Mouse (Mus musculus) forebrain, embryonic 13.5 days (tissue): ENCODE measurements around the gene Smc1b. TPM values are rescaled to one million over a fixed set of nuclear protein-coding genes. Genes with fewer than 3 reads are reported as not detected.

ENCODE experiments used
- ATAC-seq: fragments of 200-750 bp; cut with Nextera tagmentation; 2 replicates; pipeline ENCODE4 v1.8.0; 2017
- H3K27ac ChIP-seq: fragments of 300-500 bp; sonication (generic); 2 replicates; pipeline ENCODE4 v1.5.1; 2015; ENCODE audit warnings: inconsistent platforms, mild to moderate bottlenecking, moderate library complexity
- H3K27me3 ChIP-seq: fragments of 300-500 bp; sonication (generic); 2 replicates; pipeline ENCODE4 v1.6.1; 2015; ENCODE audit warnings: mild to moderate bottlenecking, inconsistent platforms
- H3K36me3 ChIP-seq: fragments of 300-500 bp; sonication (generic); 2 replicates; pipeline ENCODE4 v1.6.1; 2015; ENCODE audit warnings: mild to moderate bottlenecking, inconsistent platforms; ENCODE audit not compliant: poor library complexity, severe bottlenecking
- H3K4me1 ChIP-seq: fragments of 300-500 bp; sonication (generic); 2 replicates; pipeline ENCODE4 v1.6.1; 2015; ENCODE audit warnings: inconsistent platforms
- H3K4me2 ChIP-seq: fragments of 300-500 bp; sonication (generic); 2 replicates; pipeline ENCODE4 v1.6.1; 2015; ENCODE audit warnings: inconsistent platforms, mild to moderate bottlenecking, moderate library complexity
- H3K4me3 ChIP-seq: fragments of 300-500 bp; sonication (generic); 2 replicates; pipeline ENCODE4 v1.5.1; 2015; ENCODE audit warnings: mild to moderate bottlenecking, inconsistent platforms
- H3K9ac ChIP-seq: fragments of 300-500 bp; sonication (generic); 2 replicates; pipeline ENCODE4 v1.6.1; 2015; ENCODE audit warnings: mild to moderate bottlenecking, inconsistent platforms
- H3K9me3 ChIP-seq: fragments of 300-500 bp; sonication (generic); replicated peaks from 2 replicates; pipeline ENCODE4 v1.6.1; 2016; ENCODE audit warnings: inconsistent platforms
- WGBS: fragments of 180-500 bp; shearing (Covaris S2); methylation state at CpG from one replicate; pipeline ENCODE4 v1.1.7; 2015; 5-methylcytosine and 5-hydroxymethylcytosine counted together
- polyA plus RNA-seq: library from polyadenylated mRNA; unstranded; fragments of >200 nt; fragmentation: Nextera tagmentation; extraction: Ambion mirVana; gene quantifications from 2 replicates; pipeline ENCODE4 v1.2.1, GENCODE M21; 2015

Smc1b gene
- 0.13 and 0.21 TPM in 2 replicates for polyA plus RNA-seq

DNA sequence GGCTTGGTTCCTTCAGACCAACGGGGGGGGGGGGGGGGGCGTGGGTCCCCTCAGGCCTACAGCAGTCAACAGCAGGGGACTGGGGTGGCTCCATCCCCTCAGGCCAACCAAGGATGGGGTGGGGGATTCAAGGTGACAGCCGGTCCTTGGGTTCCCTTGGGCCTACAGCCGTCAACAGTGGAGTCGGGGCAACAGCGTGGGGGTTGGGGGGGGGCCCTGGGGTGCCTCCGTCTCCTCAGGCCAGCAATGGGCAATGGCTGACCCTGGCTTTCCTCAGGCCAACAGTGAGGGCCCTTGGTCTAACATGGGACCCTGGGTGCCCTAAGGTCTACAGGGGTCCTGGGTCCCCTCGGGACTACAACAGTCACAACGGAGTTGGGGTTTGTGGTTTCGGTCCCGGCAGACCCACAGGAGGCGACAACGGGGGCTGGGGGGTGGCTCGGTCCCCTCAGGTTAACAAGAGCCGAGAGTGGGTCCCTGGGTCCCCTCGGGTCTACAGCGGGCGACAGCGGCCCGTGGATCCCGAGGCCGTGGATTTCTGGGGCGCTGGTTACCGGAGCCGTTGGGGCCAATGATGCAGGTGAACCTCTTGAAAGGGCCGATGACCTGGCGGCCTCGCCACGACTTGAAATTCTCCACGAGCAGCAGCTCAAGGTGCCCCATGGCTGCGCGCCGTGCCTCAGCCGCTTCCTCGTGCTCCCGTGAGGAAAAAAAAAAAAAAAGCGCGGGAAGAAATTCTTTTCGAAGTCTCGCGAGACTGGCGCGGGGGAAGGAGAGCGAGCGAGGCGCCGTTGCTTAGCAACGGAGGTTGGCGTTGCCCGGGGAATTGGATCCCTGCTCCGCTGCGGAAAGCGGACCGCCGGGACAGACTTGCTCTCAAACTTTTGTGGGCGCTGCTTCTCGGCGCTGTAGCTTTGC is at the start of gene Smc1b, which contains the start of gene Ribc2:
Smc1b (minus strand) TSS at position 690 of the 918 bp plus-strand sequence.
Ribc2 (plus strand) TSS at position 804 of the 918 bp plus-strand sequence.
- no peaks in the 10 kb centered on the region for H3K36me3 ChIP-seq
- H3K27me3 ChIP-seq = no peaks in the 10 kb centered on the region
- peak within 1 kb of the TSS; percentile 64 for H3K4me2 ChIP-seq
- H3K4me1 ChIP-seq = peaks cover 9% of the 10 kb centered on the region
- H3K27ac ChIP-seq = no peak within 1 kb of the TSS
- peak; percentile 65; the same call in 1 of the 2 replicates for ATAC-seq
- WGBS = 39% methylated on average over 48 of the region's 58 CpGs
- H3K4me3 ChIP-seq = peak within 1 kb of the TSS; percentile 34
- H3K9me3 ChIP-seq = no peaks in the 10 kb centered on the region
- peak within 1 kb of the TSS; percentile 48 for H3K9ac ChIP-seq

DNA sequence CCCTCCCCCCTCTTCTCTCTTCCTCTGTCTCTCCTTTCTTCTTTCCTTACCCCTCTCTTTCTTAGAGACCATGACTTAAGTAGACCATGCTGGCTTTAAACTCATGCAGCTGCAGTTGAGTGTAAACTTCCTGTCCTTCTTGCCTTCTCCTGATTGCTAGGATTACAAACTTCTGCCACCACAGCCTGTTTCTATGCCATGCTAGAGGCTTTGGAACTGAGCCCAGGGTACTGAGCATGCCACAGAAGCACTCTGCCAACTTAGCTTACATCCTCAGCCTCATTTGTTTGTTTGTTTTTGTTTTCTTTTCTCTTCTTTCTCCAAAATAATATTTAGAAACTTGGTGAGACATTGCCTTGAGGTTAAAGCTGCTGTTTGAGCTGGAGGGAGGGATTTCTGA is 48.6 kb upstream of the Smc1b start:
- Histone ChIP-seq H3K9ac (no peak overlapping the region), H3K4me1 (0 out of 2 replicates have a peak, but pooled peaks cover 3% of the 10 kb centered on the region), H3K27me3 (no peaks in the 10 kb centered on the region), H3K9me3 (no peaks in the 10 kb centered on the region), H3K27ac (no peak overlapping the region), H3K4me2 (no peak overlapping the region), H3K4me3 (no peak overlapping the region), H3K36me3 (no peaks in the 10 kb centered on the region)
- ATAC-seq = no peak

GRCm38 (mm10) chr15:85179528-85180180 is 47.9 kb upstream of the Smc1b start:
- Histone ChIP-seq H3K27me3 (no peaks in the 10 kb centered on the region), H3K36me3 (no peaks in the 10 kb centered on the region), H3K4me3 (no peak overlapping the region), H3K27ac (no peak overlapping the region), H3K4me2 (no peak overlapping the region), H3K4me1 (0 out of 2 replicates have a peak, but pooled peaks cover 3% of the 10 kb centered on the region), H3K9ac (no peak overlapping the region), H3K9me3 (no peaks in the 10 kb centered on the region)
- no peak for ATAC-seq
- WGBS = 69% methylated on average over 7 of the region's 7 CpGs

DNA sequence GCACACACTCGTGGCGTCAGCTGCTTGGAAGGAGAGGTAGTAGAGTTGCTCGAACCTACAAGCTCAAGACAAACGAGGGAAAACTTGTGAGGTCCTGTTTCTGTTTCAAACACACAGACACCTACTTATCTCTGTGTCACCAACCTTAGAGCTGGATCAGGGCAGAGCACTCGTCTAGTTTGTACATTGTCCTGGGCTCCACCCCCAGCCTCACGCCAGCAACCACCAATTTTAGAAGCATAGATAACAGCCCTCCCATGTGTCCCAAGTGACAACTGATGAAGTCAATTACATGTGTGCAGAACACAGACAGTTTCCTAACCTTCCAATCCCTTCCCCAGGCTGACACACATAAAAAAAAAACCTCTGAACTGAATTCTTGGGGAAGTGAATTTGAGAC is 46.4 kb upstream of the Smc1b start:
- H3K27me3 ChIP-seq = no peaks in the 10 kb centered on the region
- 73% methylated on average over 6 of the region's 6 CpGs for WGBS
- H3K4me1 ChIP-seq = 0 out of 2 replicates have a peak, but pooled peaks cover 3% of the 10 kb centered on the region
- no peak overlapping the region for H3K4me3 ChIP-seq
- H3K27ac ChIP-seq = no peak overlapping the region
- no peak overlapping the region for H3K4me2 ChIP-seq
- H3K9me3 ChIP-seq = no peaks in the 10 kb centered on the region
- ATAC-seq = no peak
- H3K9ac ChIP-seq = no peak overlapping the region
- H3K36me3 ChIP-seq = no peaks in the 10 kb centered on the region

GRCm38 (mm10) chr15:85177576-85177975 is 45.8 kb upstream of the Smc1b start:
- H3K4me2 ChIP-seq = no peak overlapping the region

DNA sequence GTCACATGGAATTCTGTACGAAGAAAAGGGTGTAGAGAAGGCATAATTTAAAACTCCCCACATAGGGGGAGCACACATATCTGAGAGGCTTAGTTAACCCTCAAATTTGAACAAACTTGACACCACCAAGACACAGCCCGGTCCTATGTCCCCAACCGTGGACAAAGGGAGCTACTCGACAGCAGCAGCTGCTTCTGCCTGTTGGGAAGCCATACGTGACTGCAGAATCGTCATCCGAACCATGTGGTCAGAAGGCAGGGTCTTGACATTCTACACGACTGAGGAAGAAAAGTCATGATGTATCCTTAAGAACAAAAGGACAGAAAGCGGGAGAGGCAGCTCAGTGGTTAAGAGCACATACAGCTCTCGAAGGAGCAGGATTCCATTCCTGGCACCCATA is 42.3 kb upstream of the Smc1b start:
- WGBS = 83% methylated on average over 10 of the region's 10 CpGs
- no peaks in the 10 kb centered on the region for H3K27me3 ChIP-seq

More at GRCm38 (mm10) chr15:85177576-85177975, 45.8 kb upstream of the Smc1b start:
- H3K9me3 ChIP-seq = no peaks in the 10 kb centered on the region
- H3K36me3 ChIP-seq = no peaks in the 10 kb centered on the region
- no peak for ATAC-seq
- 76% methylated on average over 8 of the region's 8 CpGs for WGBS
- no peak overlapping the region for H3K9ac ChIP-seq
- no peak overlapping the region for H3K4me3 ChIP-seq
- H3K27ac ChIP-seq = no peak overlapping the region
- H3K27me3 ChIP-seq = no peaks in the 10 kb centered on the region
- H3K4me1 ChIP-seq = 0 out of 2 replicates have a peak, but pooled peaks cover 3% of the 10 kb centered on the region

DNA sequence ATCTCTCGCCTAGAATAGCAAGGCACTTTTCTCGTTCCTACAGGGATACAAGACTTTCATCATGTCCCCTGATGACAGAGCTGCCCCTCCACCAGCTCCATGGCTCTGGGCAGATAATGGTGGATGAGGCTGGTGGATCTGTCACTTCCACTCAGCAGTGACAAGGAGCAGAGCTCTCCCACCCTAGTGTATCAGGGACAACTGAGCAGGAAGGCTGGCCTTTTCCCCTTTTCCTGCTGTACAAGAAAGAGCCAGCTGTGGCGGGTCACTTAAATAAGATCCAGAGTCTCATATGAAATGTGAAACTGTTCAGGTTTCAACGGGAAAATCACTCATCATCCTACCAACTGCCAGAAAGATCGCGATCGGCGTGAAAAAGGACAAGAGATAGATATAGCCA is 41.7 kb upstream of the Smc1b start:
- H3K27me3 ChIP-seq = no peaks in the 10 kb centered on the region
- no peaks in the 10 kb centered on the region for H3K36me3 ChIP-seq
- WGBS = 87% methylated on average over 8 of the region's 8 CpGs
- no peaks in the 10 kb centered on the region for H3K4me1 ChIP-seq
- H3K4me2 ChIP-seq = no peak overlapping the region
- H3K4me3 ChIP-seq = no peak overlapping the region
- no peak overlapping the region for H3K27ac ChIP-seq
- H3K9ac ChIP-seq = no peak overlapping the region
- ATAC-seq = no peak
- H3K9me3 ChIP-seq = no peaks in the 10 kb centered on the region

More for the DNA sequence above, 42.3 kb upstream of the Smc1b start:
- Histone ChIP-seq H3K9me3 (no peaks in the 10 kb centered on the region), H3K9ac (no peak overlapping the region), H3K4me1 (no peaks in the 10 kb centered on the region), H3K4me2 (no peak overlapping the region), H3K4me3 (no peak overlapping the region), H3K27ac (no peak overlapping the region), H3K36me3 (no peaks in the 10 kb centered on the region)
- ATAC-seq = no peak

GRCm38 (mm10) chr15:85172054-85172453 is 40.3 kb upstream of the Smc1b start:
- Histone ChIP-seq H3K27me3 (no peaks in the 10 kb centered on the region), H3K4me1 (peaks cover 4% of the 10 kb centered on the region), H3K27ac (no peak overlapping the region), H3K9ac (no peak overlapping the region), H3K4me2 (no peak overlapping the region), H3K4me3 (no peak overlapping the region), H3K36me3 (no peaks in the 10 kb centered on the region), H3K9me3 (no peaks in the 10 kb centered on the region)
- WGBS = 90% methylated on average over 2 of the region's 2 CpGs
- ATAC-seq = no peak

DNA sequence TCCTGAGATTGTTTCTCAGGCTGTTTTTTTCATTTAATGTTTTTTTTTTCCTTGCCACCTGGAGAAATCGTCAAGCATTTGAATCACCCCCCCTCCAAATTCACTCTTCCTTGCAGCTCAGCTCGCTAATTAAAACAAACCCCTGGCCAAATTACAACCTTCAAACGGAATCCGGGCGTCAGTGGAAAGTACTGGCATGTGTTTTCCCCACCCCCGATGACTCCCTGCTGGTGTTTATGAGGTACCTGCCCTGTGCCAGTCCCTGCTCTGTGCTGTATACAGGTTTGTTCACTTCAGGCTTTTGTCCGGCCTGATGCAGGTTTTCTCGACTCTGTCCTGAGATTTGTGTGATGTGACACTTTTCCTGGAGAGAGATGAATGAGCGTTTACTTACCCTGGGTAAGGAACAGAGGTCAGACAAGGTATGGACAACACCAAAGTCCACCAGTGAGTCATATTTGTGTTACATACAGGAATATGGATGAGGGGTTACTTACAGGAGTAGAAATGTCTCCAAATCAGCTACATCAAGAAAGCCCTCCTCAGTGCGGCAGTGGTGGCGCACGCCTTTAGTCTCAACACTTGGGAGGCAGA is 35.4 kb upstream of the Smc1b start:
- Histone ChIP-seq H3K4me1 (peaks cover 18% of the 10 kb centered on the region), H3K4me3 (no peak overlapping the region), H3K4me2 (peak overlapping the region; percentile 25; the same call in 1 of the 2 replicates), H3K9ac (no peak overlapping the region), H3K36me3 (no peaks in the 10 kb centered on the region), H3K27me3 (no peaks in the 10 kb centered on the region), H3K9me3 (no peaks in the 10 kb centered on the region), H3K27ac (no peak overlapping the region)
- WGBS = 45% methylated on average over 12 of the region's 12 CpGs
- ATAC-seq = no peak

GRCm38 (mm10) chr15:85166433-85166933 is 34.7 kb upstream of the Smc1b start:
- Histone ChIP-seq H3K4me2 (peak overlapping the region; percentile 25), H3K9ac (peak overlapping the region; percentile 23; the same call in 1 of the 2 replicates), H3K4me1 (peaks cover 18% of the 10 kb centered on the region), H3K27me3 (no peaks in the 10 kb centered on the region), H3K36me3 (no peaks in the 10 kb centered on the region), H3K9me3 (no peaks in the 10 kb centered on the region), H3K27ac (peak overlapping the region; percentile 40; the same call in 1 of the 2 replicates), H3K4me3 (no peak overlapping the region)
- ATAC-seq = peak; percentile 57; the same call in 1 of the 2 replicates
- WGBS = 5% methylated on average over 11 of the region's 11 CpGs

- no peaks in the 10 kb centered on the region for H3K36me3 ChIP-seq
- no peak for ATAC-seq
- 81% methylated on average over 21 of the region's 21 CpGs for whole genome bisulfite sequencing
- H3K9me3 ChIP-seq = no peaks in the 10 kb centered on the region
- H3K27ac ChIP-seq = no peak overlapping the region
- H3K4me2 ChIP-seq = no peak overlapping the region
- no peaks in the 10 kb centered on the region for H3K27me3 ChIP-seq
- no peak overlapping the region for H3K9ac ChIP-seq
- no peak overlapping the region for H3K4me3 ChIP-seq
- peaks cover 18% of the 10 kb centered on the region for H3K4me1 ChIP-seq
Measured at GRCm38 (mm10) chr15:85162693-85163663, 31.2 kb upstream of the Smc1b start.
